Mouse (Mus musculus): ENCODE results near the gene Gdf9.

GRCm38 (mm10) chr11:53447996-53448395, 17.2 kb downstream of the Gdf9 start:
- TF ChIP-seq CTCF (IDR thresholded peaks at IDR 0.05; ENCODE audit: borderline replicate concordance, insufficient read depth, low read length) (no peak), POLR2A (IDR thresholded peaks at IDR 0.05; ENCODE audit: low read depth, low read length) (no peak)

Data from embryonic fibroblast, embryonic 13.5 days (primary cell).